Mouse (Mus musculus): ENCODE results near the gene Nfic. TPM values are rescaled to one million over a fixed set of nuclear protein-coding genes. Genes with fewer than 3 reads are reported as not detected.
A peak's percentile ranks its signal among the peaks of the same experiment; 100 is the strongest.

Nfic gene
- polyA plus RNA-seq, 1 experiment from 2014 or later, result 21.9 TPM

DNA sequence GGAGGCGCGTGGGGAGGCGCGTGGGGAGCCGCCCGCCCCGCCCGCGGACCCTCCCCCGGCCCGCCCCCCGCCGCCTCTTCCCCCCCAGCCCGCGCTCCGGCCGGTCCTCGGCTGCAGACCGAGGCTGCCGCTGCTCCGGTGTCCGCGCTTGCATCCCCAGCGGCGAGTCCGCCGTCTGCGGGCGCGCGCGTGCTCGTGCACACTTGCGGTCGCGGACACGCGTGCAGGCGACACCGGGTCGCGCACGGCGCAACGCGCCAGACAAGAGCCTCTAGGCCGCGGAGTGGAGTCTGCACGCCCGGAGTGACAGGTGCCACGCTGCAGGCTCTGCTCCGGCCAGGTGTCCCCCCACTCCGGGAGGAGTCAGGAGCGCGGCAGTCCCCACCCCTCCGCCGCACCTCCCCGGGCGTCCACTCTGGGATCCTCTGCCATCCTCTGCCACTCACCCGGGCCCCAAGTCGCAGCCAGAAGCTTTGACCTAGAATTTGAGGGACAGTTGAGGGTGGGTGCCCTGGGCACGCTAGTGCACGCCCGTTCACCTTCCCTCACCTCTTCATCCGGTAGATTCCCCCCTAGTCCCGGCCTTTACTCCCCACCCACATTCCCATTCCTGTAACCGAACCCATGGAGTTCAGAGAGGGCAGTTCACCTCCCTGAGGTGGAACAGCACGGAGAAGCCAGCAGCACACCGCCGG is 24.5 kb downstream of the Nfic start:
- Histone ChIP-seq H3K27ac (ENCODE audit: low read depth, low read length) (peak overlapping the region; percentile 97), H3K4me2 (ENCODE audit: low read depth, low read length) (peak overlapping the region; percentile 63), H3K9ac (replicated peaks; ENCODE audit: low read depth, low read length) (peak overlapping the region; percentile 91), H3K27me3 (ENCODE audit: control insufficient read depth, insufficient read depth, low read length) (peaks cover 3% of the 10 kb centered on the region; the same call in 1 of the 2 replicates), H3K9me3 (ENCODE audit: control insufficient read depth, low read length) (no peaks in the 10 kb centered on the region), H3K4me3 (ENCODE audit: low read depth, low read length) (peak overlapping the region; percentile 75), H3K4me1 (ENCODE audit: control insufficient read depth, insufficient read depth, low read length) (peaks cover 28% of the 10 kb centered on the region), H3K36me3 (ENCODE audit: control insufficient read depth, insufficient read depth, low read length) (no peaks in the 10 kb centered on the region)
- 2% methylated on average over 50 of the region's 70 CpGs for WGBS
- ATAC-seq (ENCODE audit: low read depth), result peak; percentile 11; the same call in 1 of the 2 replicates

DNA sequence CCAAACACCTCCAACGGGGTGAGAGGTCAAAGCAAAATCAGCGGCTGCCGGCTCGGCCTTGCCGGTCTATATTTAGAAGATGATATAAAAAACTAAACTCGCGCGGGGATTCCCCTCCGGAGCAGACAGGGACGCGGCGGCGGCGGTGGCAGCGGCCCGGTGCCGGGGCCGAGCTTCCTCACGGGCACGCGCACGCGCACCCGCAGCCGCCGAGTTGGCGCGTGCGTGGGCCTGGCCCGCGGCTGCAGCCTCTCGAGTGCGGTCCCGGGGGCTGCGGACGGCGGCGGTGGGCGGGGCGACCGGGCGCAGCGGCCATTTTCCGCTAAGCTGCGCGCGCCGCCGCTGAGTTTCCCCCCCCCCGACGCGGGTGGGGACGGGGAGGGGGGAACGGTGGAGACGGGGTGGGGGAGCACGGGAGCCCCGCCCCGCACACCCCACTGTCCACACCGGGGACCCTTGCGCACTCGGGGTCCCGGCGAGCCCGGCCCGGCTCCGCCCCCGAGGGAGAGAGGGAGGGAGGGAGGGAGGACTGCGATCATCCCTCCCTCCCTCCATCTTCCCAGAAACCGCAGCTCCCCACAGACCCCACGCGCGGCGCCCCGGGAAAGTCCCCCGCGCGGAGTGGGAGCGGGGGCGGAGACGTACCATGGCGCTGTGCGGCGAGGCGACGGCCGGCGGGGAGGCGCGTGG is 25.1 kb downstream of the Nfic start:
- peak overlapping the region; percentile 91 for H3K9ac ChIP-seq (replicated peaks; ENCODE audit: low read depth, low read length)
- H3K27ac ChIP-seq (ENCODE audit: low read depth, low read length), result peak overlapping the region; percentile 97
- under 1% methylated on average over 57 of the region's 89 CpGs for WGBS
- no peaks in the 10 kb centered on the region for H3K9me3 ChIP-seq (ENCODE audit: control insufficient read depth, low read length)
- peak; percentile 28 for ATAC-seq (ENCODE audit: low read depth)
- H3K4me1 ChIP-seq (ENCODE audit: control insufficient read depth, insufficient read depth, low read length), result peaks cover 29% of the 10 kb centered on the region
- H3K4me2 ChIP-seq (ENCODE audit: low read depth, low read length), result peak overlapping the region; percentile 63
- peaks cover 3% of the 10 kb centered on the region; the same call in 1 of the 2 replicates for H3K27me3 ChIP-seq (ENCODE audit: control insufficient read depth, insufficient read depth, low read length)
- H3K36me3 ChIP-seq (ENCODE audit: control insufficient read depth, insufficient read depth, low read length), result no peaks in the 10 kb centered on the region
- peak overlapping the region; percentile 75 for H3K4me3 ChIP-seq (ENCODE audit: low read depth, low read length)

GRCm38 (mm10) chr10:81429605-81430061 is 25.8 kb downstream of the Nfic start:
- H3K9me3 ChIP-seq (ENCODE audit: control insufficient read depth, low read length), result no peaks in the 10 kb centered on the region
- ATAC-seq (ENCODE audit: low read depth), result peak; percentile 5; the same call in 1 of the 2 replicates
- peak overlapping the region; percentile 97 for H3K27ac ChIP-seq (ENCODE audit: low read depth, low read length)
- WGBS, result 0% methylated on average over 18 of the region's 20 CpGs
- peak overlapping the region; percentile 91 for H3K9ac ChIP-seq (replicated peaks; ENCODE audit: low read depth, low read length)
- H3K4me2 ChIP-seq (ENCODE audit: low read depth, low read length), result peak overlapping the region; percentile 63
- peaks cover 3% of the 10 kb centered on the region; the same call in 1 of the 2 replicates for H3K27me3 ChIP-seq (ENCODE audit: control insufficient read depth, insufficient read depth, low read length)
- no peaks in the 10 kb centered on the region for H3K36me3 ChIP-seq (ENCODE audit: control insufficient read depth, insufficient read depth, low read length)
- H3K4me1 ChIP-seq (ENCODE audit: control insufficient read depth, insufficient read depth, low read length), result peaks cover 29% of the 10 kb centered on the region
- H3K4me3 ChIP-seq (ENCODE audit: low read depth, low read length), result peak overlapping the region; percentile 75

DNA sequence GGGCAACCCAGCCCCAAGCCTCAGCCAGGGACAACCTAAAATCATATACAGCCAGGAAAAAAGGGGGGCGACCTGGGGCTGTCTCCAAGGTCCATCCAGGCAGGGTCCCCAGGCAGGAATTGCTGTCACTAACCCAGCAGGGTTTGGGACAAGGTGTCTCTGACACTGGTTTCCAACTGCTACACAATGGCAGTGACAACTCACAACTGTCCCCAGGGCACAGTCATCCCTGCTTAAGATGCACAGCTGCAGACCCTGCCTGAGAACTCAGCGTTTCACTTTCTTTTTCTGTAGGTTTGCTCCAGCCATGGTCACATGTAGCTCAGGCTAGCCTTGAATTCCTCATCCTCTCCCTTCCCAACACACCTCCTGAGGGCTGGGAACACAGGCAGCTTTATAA is 26.3 kb downstream of the Nfic start:
- no peak for ATAC-seq (ENCODE audit: low read depth)
- WGBS, result 23% methylated on average over 2 of the region's 2 CpGs
- peak overlapping the region; percentile 63 for H3K4me2 ChIP-seq (ENCODE audit: low read depth, low read length)
- no peak overlapping the region for H3K27ac ChIP-seq (ENCODE audit: low read depth, low read length)
- H3K4me3 ChIP-seq (ENCODE audit: low read depth, low read length), result peak overlapping the region; percentile 75
- H3K9me3 ChIP-seq (ENCODE audit: control insufficient read depth, low read length), result no peaks in the 10 kb centered on the region
- no peaks in the 10 kb centered on the region for H3K36me3 ChIP-seq (ENCODE audit: control insufficient read depth, insufficient read depth, low read length)
- no peak overlapping the region for H3K9ac ChIP-seq (replicated peaks; ENCODE audit: low read depth, low read length)
- peaks cover 33% of the 10 kb centered on the region for H3K4me1 ChIP-seq (ENCODE audit: control insufficient read depth, insufficient read depth, low read length)
- H3K27me3 ChIP-seq (ENCODE audit: control insufficient read depth, insufficient read depth, low read length), result peaks cover 3% of the 10 kb centered on the region; the same call in 1 of the 2 replicates

GRCm38 (mm10) chr10:81428507-81428870 is 26.9 kb downstream of the Nfic start:
- H3K9ac ChIP-seq (replicated peaks; ENCODE audit: low read depth, low read length), result no peak overlapping the region
- peaks cover 3% of the 10 kb centered on the region; the same call in 1 of the 2 replicates for H3K27me3 ChIP-seq (ENCODE audit: control insufficient read depth, insufficient read depth, low read length)
- H3K36me3 ChIP-seq (ENCODE audit: control insufficient read depth, insufficient read depth, low read length), result no peaks in the 10 kb centered on the region
- H3K4me1 ChIP-seq (ENCODE audit: control insufficient read depth, insufficient read depth, low read length), result peaks cover 33% of the 10 kb centered on the region
- no peak overlapping the region for H3K27ac ChIP-seq (ENCODE audit: low read depth, low read length)
- no peak for ATAC-seq (ENCODE audit: low read depth)
- H3K9me3 ChIP-seq (ENCODE audit: control insufficient read depth, low read length), result no peaks in the 10 kb centered on the region
- WGBS, result 93% methylated on average over 7 of the region's 7 CpGs
- no peak overlapping the region for H3K4me3 ChIP-seq (ENCODE audit: low read depth, low read length)
- H3K4me2 ChIP-seq (ENCODE audit: low read depth, low read length), result no peak overlapping the region

DNA sequence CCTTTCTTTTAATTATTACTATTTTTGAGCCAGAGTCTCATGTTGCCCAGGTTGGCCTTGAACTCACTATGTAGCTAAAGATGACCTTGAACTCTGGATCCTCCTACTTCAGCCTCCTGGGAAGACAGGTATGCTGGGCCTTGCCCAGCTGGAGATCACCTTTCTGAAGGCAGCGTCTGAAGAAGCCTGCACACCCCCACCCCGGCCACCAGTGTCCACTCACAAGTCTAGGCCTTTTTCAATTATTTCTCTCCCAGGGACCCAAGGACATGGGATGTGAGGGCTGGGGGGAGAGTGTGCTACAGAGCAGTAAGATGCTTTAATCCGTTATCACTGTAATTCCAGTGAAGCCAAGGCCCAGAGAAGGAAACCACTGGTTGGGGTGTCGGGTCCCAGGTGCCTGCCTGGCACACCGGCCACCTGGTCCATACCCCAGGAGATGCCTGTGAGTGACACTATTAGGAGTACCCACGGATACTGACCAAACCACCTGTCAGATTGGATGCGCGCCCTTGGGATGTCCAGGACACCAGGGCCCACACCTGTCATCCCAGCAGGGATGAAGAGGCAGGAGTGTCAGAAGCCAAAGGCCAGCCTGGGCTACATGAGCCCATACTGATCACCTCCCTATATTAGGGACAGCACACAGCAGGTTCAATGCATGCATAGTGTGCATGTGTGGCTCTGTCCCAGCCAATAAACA is 27.5 kb downstream of the Nfic start:
- no peak overlapping the region for H3K9ac ChIP-seq (replicated peaks; ENCODE audit: low read depth, low read length)
- 71% methylated on average over 8 of the region's 8 CpGs for WGBS

DNA sequence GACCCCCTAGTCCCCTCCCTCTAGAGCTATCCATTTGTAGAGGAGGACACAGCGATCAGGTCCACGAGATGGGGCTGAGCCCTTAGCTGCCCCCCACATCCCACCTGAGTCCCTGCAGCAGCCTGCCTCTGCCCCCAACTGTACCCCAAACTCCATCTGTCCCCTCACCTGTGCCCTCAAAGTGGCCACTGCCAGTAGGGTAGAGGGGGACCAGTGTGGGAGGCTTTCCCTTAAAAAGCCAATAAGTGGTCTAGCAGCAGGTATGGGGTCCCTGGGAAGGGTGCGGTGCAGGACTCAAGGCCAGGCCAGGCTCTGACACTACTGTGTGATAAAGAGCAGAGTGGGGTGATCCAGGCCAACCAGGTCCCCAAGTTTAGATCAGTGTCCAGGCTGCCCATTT is 28.1 kb downstream of the Nfic start:
- Histone ChIP-seq H3K4me3 (ENCODE audit: low read depth, low read length) (peak overlapping the region; percentile 31; the same call in 1 of the 2 replicates), H3K9me3 (ENCODE audit: control insufficient read depth, low read length) (no peaks in the 10 kb centered on the region), H3K36me3 (ENCODE audit: control insufficient read depth, insufficient read depth, low read length) (no peaks in the 10 kb centered on the region), H3K4me1 (ENCODE audit: control insufficient read depth, insufficient read depth, low read length) (peaks cover 30% of the 10 kb centered on the region), H3K27me3 (ENCODE audit: control insufficient read depth, insufficient read depth, low read length) (peaks cover 3% of the 10 kb centered on the region; the same call in 1 of the 2 replicates), H3K9ac (replicated peaks; ENCODE audit: low read depth, low read length) (peak overlapping the region; percentile 50; the same call in 1 of the 2 replicates), H3K4me2 (ENCODE audit: low read depth, low read length) (peak overlapping the region; percentile 63), H3K27ac (ENCODE audit: low read depth, low read length) (no peak overlapping the region)
- WGBS, result 25% methylated on average over 3 of the region's 3 CpGs
- no peak for ATAC-seq (ENCODE audit: low read depth)

More for the DNA sequence above, 27.5 kb downstream of the Nfic start:
- H3K4me3 ChIP-seq (ENCODE audit: low read depth, low read length), result no peak overlapping the region
- H3K27me3 ChIP-seq (ENCODE audit: control insufficient read depth, insufficient read depth, low read length), result peaks cover 3% of the 10 kb centered on the region; the same call in 1 of the 2 replicates
- no peak overlapping the region for H3K4me2 ChIP-seq (ENCODE audit: low read depth, low read length)
- H3K9me3 ChIP-seq (ENCODE audit: control insufficient read depth, low read length), result no peaks in the 10 kb centered on the region
- no peak for ATAC-seq (ENCODE audit: low read depth)
- H3K27ac ChIP-seq (ENCODE audit: low read depth, low read length), result no peak overlapping the region
- H3K4me1 ChIP-seq (ENCODE audit: control insufficient read depth, insufficient read depth, low read length), result peaks cover 33% of the 10 kb centered on the region
- H3K36me3 ChIP-seq (ENCODE audit: control insufficient read depth, insufficient read depth, low read length), result no peaks in the 10 kb centered on the region

- H3K4me1 ChIP-seq (ENCODE audit: control insufficient read depth, insufficient read depth, low read length), result peaks cover 30% of the 10 kb centered on the region
- H3K4me3 ChIP-seq (ENCODE audit: low read depth, low read length), result peak overlapping the region; percentile 31
- H3K4me2 ChIP-seq (ENCODE audit: low read depth, low read length), result peak overlapping the region; percentile 63
- H3K27ac ChIP-seq (ENCODE audit: low read depth, low read length), result no peak overlapping the region
- no peaks in the 10 kb centered on the region for H3K9me3 ChIP-seq (ENCODE audit: control insufficient read depth, low read length)
- WGBS, result 1% methylated on average over 29 of the region's 38 CpGs
- H3K27me3 ChIP-seq (ENCODE audit: control insufficient read depth, insufficient read depth, low read length), result peaks cover 3% of the 10 kb centered on the region; the same call in 1 of the 2 replicates
- no peaks in the 10 kb centered on the region for H3K36me3 ChIP-seq (ENCODE audit: control insufficient read depth, insufficient read depth, low read length)
- H3K9ac ChIP-seq (replicated peaks; ENCODE audit: low read depth, low read length), result peak overlapping the region; percentile 50
- no peak for ATAC-seq (ENCODE audit: low read depth)
Measured at GRCm38 (mm10) chr10:81426897-81427296, 28.5 kb downstream of the Nfic start.

All from neural tube, embryonic 14.5 days (tissue).